Mouse (Mus musculus): Measurements from ENCODE around the gene Slc6a5. TPM values are rescaled to one million over a fixed set of nuclear protein-coding genes. Genes with fewer than 3 reads are reported as not detected.

Slc6a5 gene
- not detected in 2 replicates for total RNA-seq (2015)
- not detected in 2 replicates for total RNA-seq (2017)

DNA sequence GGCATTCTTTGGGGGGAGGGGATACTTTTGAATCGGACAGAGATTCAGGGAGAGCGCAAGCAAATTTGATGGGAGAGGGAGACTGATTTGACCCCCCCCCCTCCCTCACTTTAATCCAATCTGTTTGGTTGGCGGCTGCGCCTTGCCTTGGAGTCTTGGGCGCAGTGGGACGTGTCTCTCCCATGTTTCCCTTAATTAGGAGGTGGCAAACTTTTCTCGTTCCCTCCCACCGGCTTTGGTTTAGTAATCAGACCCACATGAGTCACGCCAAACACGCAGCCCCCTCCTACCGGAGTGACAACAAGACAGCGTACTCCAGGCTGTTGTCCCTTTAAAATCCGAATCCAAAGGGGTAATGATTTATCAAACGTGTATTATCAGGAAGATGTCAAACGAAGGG is at the start of gene Slc6a5:
Gene Slc6a5 (plus strand): TSS at position 297 of the 400 bp plus-strand sequence.
- ATAC-seq (ENCODE audit: poor library complexity, severe bottlenecking) = no peak

DNA sequence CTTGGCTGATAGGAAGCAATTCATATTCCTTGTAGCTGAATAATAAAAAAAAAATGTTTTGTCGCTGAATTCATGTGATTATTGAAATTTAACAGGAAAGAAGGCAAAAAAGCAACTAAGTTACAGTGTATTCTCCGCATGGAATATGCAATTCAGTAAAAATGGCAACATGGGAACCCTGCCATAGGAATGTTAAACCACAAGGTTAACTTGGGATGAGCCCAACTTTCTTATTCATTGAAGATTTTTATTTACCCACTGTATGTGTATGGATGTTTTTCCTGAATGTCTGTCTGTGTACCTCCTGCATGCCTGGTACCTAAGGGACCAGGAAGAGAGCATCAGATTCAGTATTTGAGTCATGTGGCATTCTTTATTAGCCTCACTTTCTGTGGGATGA is 48.8 kb upstream of the Slc6a5 start:
- no peak for ATAC-seq (ENCODE audit: poor library complexity, severe bottlenecking)

DNA sequence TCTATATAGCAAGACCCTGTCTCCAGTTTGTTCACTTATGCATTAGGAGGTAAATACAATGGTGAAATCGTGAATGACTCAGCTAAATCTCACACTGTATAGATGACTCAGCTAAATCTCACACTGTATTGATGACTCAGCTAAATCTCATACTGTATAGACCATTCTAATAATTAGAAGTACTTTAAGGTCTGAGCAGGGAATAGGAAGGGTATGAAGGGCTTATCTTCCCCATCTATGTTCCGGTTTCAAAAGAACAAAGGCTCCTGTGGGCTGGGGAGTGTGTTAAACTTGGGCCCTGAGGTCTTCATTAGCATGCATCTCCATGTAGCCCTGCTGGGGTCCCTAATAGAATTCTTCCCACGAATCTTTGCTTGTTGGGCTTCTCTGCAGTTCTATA is 46.2 kb upstream of the Slc6a5 start:
- ATAC-seq (ENCODE audit: poor library complexity, severe bottlenecking) = no peak

DNA sequence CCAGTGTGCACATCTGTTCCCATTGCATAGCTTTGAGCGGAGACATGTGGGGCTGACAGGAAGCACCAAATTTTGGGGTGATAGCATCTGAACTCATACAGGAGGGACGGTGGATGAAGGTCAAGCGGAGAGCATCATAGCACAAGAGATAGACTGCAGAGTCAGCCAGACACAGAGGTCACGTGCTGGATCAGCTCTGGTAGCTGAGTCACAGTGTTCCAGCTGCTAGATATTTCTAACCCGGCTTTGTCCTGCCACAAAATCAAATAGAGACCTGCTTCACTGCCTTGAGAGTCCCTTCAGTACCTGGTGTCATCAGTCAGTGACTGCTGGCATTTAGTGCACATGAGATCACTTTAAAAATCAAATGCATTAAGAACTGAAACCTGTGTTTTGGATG is 40.3 kb upstream of the Slc6a5 start:
- no peak for ATAC-seq (ENCODE audit: poor library complexity, severe bottlenecking)

DNA sequence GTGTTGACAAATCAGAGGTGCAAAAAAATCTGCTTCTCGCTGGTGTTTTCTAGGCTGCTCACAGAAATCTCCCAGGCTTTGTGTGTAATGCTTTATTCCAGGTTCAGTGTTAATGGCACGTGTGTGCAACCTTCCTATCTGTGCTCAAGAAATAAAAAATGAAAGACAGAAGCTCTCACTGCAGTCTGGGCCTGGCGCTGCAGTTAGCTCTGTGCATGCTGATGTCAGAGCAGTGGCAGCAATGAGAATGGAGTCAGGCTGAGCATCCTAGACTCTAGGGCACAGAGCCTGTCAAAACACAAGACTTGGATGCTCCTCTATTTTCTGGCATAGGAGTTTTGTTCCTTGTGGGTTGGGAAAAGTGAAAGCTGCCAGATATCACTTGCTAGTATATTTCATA is 39.7 kb upstream of the Slc6a5 start:
- ATAC-seq (ENCODE audit: poor library complexity, severe bottlenecking) = no peak

DNA sequence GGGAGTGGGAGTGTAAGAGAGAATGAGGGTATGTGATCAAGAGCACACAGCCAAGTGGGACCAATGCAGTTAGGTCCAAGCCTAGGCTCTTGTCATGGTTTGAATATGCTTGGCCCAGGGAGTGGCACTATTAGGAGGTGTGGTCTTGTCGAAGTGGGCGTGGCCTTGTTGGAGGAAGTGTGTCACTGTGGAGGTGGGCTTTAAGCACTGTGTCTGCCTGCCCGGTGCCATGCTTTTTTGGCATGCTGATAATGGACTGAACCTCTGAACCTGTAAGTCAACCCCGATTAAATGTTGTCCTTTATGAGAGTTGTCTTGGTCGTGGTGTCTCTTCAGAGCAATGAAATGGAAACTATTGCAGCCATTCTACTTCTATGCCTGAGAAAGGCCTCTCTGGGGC is 32.6 kb upstream of the Slc6a5 start:
- ATAC-seq (ENCODE audit: poor library complexity, severe bottlenecking) = no peak

DNA sequence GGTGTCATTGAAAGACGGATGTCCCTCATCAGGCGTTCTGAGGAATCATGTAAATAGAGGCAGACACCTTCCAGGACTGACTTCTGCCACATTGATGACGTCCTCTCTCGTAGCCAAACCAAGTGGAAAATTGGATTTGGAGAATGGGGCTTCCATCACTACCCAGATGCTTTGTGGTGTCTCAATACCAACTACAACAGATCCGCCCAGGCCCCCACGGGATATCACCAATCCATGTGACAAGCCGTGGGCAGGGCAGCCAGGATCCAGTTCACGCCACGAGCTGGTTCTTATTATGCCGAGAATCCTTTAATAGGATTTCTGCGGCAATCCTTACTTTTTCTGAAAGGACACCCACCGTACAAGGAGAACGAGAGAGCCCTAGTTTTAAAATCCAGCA is 30.9 kb upstream of the Slc6a5 start:
- ATAC-seq (ENCODE audit: poor library complexity, severe bottlenecking) = no peak

DNA sequence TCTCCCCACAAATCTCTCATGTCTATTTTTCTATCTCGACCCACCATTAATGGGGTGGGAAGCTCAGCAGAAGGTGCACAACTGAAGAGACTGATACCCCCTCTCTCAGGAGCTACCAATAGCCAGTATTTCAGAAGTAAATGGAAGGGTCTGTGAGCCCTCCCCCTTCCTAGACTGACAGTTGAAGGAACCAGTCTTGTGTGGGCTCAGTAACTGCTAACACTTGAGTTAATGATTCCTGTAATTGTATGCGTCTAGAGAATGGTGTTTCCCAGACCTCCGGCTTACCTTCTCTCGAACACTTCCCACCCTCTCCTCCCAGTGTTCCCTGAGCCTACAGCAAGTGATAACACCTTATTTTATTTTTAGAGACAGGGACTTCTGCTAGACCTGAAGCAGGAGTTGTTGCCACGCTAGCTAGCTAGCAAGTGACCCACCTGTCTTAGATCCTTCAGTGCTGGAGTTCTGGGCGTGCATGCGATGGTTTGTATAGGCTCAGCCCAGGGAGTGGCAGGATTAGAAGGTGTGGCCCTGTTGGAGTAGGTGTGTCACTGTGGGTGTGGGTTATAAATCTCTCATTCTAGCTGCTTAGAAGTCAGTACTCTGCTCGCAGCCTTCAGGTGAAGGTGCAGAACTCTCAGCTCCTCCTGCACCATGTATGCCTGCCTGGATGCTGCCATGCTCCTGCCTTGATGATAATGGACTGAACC is 29.8 kb upstream of the Slc6a5 start:
- ATAC-seq (ENCODE audit: poor library complexity, severe bottlenecking) = no peak

DNA sequence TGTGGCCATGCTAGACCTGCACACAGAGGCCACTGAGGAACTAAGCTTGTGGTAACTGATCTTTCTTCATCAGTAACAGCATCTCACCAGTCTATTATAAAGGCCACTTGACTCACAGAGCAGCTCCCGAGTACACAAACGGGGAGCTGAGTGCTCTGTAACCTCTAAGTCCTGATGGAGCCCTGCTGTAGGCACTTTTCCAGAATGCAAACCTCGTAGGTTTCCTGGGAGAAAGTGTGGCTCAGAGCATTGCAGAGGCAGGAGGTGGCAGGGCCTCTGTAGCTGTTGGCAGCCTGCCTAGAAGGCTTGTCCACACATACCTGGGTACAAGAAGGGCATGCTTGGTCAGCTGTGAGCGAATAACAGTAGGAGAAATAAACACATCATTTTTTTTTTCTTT is 27.7 kb upstream of the Slc6a5 start:
- no peak for ATAC-seq (ENCODE audit: poor library complexity, severe bottlenecking)

DNA sequence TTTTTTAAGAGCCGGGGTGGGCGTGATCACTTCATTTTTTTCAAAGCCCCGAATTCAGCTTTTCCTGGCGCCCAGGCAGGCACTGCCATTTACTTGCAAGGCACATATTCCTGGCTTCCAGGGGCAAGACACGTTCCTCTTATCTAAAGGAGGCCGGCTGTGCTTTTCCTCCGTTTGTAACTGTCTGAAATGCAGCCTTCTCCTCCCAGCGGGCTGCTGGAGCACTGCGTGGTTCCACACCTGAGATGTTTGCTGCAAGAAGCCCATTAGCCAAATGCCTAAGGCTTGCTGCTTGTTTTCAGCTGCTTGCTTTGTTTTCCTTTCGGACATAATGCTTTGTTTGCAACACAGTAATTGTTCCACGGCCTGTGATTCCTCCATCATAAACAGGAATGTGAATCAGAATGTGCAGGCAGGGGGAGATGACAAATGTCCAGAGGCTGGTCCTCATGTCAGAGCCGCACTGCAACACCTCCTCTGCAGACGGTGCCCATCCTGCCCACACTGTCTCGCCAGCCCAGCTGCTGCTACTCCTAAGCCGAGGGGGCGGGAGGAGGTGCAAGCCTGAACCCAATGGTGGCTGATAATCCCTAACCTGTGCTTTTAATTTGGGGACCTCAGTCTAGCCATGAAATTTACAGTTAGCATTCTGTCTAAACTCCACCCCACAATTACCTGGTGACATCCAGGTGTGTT is 27.1 kb upstream of the Slc6a5 start:
- ATAC-seq (ENCODE audit: poor library complexity, severe bottlenecking) = no peak

DNA sequence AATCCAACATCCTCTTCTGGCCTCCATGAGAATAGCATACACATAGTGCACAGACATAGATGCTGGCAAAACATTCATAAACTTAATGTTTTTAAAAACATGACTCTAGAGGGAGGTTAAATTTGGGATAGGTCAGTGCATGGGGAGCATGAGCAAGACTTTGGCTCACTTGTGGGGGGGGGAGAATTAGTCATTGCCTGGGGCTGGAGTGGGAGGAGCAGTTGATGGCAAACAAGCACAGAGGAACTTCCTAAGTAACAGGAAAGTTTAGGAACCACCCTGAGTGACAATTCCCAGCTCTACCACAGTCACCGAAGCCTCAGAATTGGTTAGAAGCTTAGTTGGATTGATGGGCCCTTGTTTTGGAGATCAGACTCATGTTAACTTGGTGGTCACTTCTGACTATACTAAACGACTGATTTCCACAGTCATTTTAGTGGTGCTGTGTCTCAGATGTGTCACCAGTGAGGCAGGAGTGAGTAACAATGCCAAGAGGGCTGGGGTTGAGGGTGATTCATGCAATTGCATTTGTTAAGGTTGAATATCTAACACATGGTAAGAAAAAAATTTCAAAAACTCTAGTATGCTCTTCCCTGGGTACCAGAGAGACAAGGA is 22.1 kb upstream of the Slc6a5 start:
- no peak for ATAC-seq (ENCODE audit: poor library complexity, severe bottlenecking)

DNA sequence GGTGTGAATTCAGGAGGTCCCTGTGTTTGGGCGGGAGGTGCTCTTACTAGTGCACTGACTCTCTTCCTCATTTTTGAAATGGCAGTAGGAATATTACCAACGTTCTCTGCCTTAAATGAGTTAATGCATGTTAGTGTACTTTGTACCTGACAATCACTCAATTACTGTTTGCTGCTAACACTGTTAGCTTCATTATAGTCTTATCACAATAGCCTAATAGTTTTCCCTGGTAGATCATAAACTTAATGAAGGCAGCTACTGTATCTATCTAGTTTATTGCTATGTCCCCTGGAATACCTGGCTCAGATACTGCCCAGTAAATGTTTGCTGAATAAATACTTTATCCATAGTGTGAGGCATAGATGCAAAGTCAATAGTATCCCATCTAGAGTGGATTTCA is 15.2 kb upstream of the Slc6a5 start:
- no peak for ATAC-seq (ENCODE audit: poor library complexity, severe bottlenecking)

DNA sequence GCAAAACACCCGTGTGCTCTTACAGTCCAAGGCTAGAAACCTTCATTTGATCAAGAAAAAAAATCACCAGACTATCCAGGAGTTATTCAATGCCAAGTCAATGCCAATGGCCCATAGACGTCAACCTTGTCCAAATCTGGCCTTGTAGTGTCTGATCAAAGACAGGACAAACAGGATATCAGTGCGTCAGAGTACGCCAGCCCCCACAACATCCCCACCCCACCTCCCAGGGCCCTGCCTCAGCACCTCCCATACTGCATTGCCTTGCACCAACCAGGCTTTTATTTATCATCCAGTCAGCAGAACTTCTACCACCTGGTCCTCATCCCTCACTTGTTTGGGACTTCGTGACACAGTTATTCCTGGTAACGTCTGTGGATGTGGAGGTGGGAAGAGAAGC is 14.7 kb upstream of the Slc6a5 start:
- no peak for ATAC-seq (ENCODE audit: poor library complexity, severe bottlenecking)

DNA sequence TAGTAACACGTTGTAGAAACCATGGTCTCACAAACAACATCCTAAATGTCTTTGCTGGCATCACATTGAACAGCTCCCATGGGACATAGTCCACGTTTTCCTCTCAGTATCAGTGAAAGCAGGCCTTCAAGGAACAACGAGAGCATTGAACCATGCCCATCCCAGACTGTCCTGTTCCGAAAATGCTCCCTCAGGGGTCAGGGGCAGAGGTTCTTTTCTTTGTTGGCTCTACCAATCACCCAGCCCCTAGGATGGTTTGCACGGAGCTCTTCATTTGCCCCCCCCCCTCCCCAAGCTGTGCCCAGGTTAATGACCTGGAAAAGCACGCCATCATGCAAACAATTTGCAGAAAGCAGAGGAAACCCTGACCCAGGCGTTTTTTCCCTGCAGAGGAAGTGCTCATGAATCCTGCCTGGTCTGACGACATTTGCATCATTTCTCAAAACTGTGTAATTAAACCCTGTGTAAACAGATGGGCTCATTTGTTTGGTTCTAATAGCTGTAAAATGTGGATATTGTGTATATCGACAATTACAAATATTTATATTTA is 7.9 kb upstream of the Slc6a5 start:
- no peak for ATAC-seq (ENCODE audit: poor library complexity, severe bottlenecking)

DNA sequence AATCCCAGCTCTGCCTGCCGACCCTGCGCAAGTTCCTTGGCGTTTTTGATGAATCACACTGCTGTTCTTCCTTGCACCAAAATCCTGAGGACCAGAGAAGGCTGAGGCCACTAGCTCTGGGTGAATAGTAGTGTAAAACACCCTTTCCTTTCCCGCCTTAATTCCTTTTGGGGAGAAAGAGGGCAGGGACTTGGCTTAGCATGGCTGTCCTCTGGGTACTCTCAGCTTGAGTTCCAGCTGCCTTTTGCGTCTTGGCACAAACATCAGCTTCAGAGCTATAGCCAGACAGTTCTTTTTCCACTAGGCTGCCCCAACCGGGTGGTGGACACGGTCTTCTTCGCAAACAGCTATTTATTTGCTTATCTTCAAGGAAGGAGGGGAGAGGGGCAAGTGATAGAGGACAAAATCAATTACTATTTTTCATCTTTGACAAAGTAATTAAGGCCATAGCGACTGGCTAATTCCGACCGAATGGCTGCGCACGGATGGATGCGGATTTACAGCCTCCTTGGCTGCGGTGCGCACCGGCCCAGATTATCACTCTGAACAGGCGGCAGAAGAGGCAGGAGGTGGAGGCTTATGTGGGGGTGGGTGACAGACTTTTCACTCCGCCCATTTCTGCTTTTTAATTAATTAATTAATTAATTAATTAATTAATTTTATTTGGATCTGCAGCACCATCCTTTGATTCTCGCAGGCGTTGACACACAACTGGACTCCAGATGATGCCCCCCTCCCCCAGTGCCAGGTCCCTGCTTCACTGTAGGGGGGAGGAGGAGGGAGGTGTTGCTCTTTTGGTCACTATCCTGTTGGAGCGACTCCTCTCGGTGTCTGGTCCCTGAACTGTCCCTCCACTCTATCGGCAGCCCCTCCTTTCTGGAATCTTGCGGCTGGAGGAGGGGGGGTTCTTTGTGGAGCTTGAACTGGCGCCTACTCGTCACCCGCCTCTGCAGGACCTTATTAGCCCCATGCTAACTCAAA is 2.5 kb upstream of the Slc6a5 start:
- ATAC-seq (ENCODE audit: poor library complexity, severe bottlenecking) = no peak

DNA sequence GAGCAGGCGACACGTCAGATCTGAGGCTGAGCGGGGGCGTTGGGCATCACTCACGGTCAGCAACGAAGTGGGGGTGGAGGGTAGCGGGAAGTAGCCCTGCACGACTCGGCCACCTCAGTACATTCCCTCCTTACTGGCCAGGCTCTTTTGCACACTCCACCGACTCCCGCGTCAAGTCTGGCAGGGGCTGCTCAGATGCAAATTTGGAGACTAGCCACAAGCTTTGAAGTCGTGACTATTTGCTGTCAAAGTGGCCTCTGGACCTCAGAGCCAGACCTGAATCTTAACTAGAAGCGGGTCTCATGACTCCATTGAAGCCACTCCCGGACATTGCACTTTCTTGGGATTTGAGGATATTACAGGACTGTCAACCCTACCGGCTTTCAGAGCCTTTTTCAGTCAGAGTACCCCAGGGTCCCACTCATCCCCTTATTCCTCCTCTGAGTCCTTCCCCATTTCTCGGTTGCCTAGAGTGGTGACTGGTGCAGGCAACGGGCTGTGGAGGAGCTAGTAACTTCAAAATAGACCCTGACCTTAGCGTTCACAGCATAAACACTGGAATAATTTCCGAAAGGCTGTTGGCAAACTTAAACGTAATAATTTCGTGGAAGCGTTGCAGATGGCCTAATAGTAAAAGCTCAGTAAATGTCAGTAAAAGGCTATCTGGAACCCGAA is 1.6 kb upstream of the Slc6a5 start:
- ATAC-seq (ENCODE audit: poor library complexity, severe bottlenecking) = no peak

DNA sequence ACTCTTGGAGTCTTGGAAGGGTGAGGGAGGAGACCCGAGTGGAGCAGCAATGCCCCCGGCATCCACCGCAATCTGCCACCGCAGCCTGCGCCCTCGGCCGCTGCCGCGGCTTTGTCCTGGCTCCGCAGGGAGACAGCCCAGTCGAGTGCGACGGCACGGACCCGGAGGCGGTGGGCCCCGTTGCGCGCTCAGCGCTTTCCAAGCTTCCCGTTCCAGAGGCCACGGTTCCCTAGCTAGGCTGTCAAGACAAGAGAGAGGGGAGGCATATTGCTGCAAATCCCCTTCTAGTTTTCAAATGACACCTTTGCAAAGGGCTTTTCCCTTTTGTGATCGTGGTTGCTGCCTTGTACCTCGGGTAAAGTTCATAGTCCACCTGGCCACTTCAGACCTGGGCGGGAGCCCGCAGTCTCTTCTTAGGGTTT is 945 bp upstream of the Slc6a5 start:
- no peak for ATAC-seq (ENCODE audit: poor library complexity, severe bottlenecking)

DNA sequence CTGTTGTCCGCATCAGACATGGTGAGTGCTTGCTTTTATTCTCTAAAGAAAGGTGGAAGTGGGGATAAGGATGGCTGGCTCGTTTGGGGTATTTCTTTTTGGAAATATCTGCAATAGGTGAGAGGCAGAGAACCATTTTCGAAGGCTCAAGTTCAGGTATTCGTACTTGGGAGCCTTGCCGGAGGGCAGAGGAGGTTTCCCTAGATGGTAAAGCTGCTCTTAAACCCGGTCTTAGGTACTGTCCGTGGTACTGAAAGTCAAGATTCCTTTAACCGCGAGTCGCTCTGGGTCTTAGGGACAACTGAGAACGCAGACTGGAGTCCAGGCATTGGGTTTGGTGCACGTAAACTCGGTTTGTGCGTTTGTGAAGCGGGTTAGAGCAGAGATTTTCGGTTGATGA is 415 bp downstream of the Slc6a5 start:
- no peak for ATAC-seq (ENCODE audit: poor library complexity, severe bottlenecking)

DNA sequence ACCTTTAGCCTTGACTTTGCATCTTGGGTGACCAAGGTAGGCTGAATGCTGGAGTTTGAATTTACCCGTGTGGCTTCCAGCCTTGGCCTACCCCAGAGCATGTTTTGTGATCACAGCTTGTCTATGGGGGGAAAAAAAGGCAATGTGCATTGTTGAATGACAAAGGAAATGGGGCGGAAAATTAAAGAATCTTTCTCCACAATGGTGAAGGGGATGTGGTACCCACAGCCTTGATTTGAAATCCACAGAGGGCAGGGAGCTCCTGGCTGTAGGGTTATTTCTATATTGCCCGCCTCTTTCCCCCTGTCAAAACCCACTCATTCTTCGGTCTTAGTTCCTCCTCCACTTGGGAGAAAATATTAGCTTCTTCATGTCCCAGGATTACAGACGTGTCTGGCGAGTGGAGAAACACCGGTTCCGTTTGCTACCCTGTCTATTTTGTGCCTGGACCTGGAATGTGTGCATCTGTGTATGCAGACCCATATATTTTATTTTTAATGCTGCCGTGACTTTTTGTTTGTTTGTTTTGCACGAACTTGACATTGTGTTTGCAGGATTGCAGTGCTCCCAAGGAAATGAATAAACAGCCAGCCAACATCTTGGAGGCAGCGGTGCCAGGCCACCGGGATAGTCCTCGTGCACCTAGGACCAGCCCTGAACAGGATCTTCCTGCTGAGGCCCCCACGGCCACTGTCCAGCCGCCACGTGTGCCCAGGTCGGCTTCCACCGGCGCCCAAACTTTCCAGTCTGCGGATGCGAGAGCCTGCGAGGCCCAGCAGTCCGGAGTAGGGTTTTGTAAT is 1.4 kb downstream of the Slc6a5 start:
- ATAC-seq (ENCODE audit: poor library complexity, severe bottlenecking) = no peak

DNA sequence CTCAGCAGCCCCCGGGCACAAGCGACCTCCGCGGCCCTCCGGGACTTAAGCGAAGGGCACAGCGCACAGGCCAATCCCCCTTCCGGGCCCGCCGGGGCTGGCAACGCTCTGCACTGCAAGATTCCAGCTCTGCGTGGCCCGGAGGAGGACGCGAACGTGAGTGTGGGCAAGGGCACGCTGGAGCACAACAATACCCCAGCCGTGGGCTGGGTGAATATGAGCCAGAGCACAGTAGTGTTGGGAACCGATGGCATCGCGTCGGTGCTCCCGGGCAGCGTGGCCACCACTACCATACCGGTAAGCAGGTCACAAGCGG is 2.0 kb downstream of the Slc6a5 start:
- no peak for ATAC-seq (ENCODE audit: poor library complexity, severe bottlenecking)

All from megakaryocyte, adult 5-6 weeks (primary cell).